Mouse (Mus musculus) thymus, postnatal 0 days (tissue): Measurements from ENCODE around the gene Med16. TPM values are rescaled to one million over a fixed set of nuclear protein-coding genes. Genes with fewer than 3 reads are reported as not detected.

Source experiments
- DNase-seq: peaks from one replicate; pipeline ENCODE4 v3.0.0-alpha.2; 2015; ENCODE audit warnings: low spot score
- polyA plus RNA-seq: library from polyadenylated mRNA; unstranded; fragments of >200 nt; fragmentation: Nextera tagmentation; extraction: Ambion mirVana; gene quantifications from 2 replicates; pipeline ENCODE4 v1.2.1, GENCODE M21; 2015

The Med16 gene
- polyA plus RNA-seq, 1 experiment from 2014 or later = 39.1 TPM

DNA sequence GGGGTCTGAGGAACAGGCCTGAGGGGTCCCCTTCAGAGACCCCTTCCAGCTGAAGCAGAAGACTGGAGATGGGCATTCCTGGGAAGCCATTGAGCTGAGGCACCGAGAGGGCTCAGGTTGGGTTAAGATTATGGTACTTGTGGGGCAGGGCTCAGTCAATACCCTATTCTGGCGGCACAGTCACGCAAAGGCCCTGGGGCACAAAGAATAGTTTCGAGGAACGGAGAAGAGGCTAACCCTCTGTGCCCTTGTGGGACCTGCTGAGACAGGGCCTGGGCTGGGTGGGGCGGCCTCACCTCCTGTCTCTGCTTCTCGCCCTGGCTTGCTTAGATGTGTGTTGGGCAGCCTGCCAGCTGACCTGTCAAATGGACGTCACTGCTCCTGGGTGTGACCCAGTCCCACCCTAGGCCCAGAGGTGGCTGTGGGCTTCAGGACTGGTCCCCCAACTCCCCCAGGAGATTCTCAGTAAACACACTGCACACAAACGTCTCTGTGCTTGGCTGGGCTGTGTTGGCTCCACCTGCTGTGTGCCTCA lies 24.5 kb upstream of the Med16 start:
- DNase-seq = no peak

DNA sequence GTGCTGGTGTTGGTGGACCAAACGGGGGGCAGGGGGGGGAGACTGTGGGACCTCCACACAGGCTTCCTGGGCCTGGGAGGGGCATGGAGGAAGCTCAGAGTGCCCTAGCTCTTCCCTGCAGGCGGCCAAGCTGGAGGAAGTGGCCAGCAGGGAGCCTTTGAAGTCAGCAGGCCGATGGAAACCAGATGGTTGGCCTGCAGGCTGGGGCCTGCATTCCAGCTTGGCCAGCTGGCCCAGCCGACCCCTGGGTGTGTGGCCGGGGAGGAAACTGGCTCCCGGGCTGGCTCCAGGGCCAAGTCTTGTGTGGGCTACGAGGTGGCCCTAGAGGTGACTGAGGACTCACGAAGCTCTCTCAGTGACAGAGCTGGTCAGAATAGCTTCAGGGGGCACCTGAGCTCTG lies 24.0 kb upstream of the Med16 start:
- DNase-seq = no peak

DNA sequence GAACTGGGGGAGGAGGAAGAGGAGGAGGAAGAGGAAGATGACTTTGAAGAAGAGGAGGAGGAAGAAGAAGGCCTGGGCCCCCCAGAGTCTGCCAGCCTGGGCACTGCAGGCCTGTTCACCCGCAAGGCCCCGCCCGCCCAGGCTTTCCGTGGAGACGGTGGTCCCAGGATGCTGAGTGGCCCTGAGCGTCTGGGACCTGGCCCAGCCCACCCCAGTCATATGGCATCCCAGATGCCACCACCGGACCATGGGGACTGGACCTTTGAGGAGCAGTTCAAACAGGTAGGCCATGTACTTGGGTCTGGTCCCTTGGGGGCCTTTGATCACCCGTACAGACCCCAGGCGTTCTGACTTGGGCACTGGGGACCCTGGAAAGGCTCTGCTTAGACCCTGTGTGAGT lies 23.1 kb upstream of the Med16 start:
- DNase-seq = no peak

DNA sequence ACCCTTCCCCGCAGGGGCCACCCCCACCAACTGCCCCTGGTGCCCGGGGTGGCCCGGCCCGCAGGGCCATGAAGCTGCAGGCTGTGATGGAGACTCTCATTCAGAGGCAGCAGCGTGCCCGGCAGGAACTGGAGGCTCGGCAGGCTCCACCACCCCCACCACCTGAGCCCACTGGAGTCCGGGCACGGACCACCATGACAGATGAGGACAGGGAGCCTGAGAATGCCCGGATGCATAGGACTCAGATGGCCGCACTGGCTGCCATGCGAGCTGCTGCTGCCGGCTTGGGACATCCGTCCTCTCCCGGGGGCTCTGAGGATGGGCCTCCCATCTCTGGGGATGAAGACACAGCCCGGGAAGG lies 22.1 kb upstream of the Med16 start:
- DNase-seq = no peak

DNA sequence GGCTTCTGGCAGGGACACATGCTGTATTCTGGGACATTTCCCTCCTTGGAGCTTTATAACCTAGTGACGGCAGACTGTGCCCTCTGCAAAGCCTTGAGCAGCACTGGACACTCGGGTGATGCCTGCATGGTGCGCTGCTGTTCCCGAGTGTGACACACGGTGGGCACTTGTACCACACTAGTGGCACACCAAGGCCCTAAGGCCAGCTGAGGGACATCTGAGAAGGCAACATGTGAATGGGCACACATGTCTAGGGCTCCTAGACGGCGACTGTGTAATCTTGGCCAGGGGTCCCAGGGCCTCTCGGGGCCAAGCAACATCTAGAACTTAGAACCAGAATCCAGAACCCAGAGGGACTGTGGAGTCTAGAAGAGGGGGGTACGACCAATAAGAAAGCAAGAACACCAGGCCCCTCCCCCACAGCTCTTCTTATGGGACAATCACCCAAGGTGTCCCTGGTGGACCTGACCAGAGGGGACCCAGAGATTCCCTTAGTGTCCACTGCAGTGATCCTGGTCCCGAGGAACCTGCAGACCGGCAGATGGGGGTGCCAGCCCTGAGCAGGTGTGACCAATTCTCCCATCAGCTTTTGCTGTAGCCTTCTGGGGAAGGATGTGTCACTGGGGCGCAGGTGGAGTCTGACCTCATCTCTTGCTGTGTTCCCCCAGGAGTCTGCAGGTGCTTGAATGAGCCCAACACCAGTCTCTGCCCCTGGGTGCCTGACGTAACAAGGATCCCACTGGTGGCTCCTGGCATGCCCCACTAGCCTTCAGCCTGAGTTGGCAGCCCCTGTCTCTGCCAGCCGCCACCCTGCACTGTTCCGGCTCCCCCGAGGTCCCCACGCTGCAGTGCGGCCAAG lies 21.5 kb upstream of the Med16 start:
- DNase-seq = no peak

DNA sequence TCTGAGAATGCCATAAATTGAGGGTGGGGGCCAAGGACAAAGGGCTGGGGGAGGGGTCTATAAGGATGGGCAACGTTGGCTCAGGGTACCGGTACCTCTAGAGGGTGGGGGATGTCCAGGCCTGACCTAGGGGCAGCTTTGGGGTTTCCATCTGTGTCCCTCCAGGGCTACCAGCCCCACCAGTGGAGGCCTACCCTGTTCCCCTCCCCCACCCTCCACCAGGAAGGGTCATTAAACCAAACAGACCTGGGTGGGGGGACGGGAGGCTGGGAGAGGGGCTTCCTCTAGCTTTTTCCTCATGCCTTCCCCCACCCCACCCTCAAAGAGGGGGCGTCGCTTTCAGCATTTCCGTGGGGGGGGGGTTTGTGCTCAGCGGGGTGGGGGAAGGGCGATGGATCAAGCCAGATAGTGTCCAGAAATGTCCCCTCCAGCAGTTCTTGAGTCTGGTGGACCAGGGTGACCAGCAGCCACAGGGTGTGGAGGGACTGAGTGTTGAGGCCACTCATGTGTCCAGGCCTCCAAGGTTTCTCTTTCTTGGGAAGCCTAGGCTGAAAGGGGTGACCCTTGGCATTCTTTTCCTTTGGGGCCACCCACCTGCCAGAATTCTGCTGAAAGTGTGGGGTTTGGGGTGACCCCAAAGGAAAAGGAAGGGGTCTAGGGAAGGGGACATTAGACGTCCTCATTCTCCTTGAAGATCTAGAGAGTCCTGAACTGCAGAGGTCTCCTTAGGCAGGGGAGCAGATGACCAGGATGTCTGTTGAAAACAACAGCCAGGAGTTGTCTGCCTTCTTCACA lies 20.4 kb upstream of the Med16 start:
- no peak for DNase-seq

DNA sequence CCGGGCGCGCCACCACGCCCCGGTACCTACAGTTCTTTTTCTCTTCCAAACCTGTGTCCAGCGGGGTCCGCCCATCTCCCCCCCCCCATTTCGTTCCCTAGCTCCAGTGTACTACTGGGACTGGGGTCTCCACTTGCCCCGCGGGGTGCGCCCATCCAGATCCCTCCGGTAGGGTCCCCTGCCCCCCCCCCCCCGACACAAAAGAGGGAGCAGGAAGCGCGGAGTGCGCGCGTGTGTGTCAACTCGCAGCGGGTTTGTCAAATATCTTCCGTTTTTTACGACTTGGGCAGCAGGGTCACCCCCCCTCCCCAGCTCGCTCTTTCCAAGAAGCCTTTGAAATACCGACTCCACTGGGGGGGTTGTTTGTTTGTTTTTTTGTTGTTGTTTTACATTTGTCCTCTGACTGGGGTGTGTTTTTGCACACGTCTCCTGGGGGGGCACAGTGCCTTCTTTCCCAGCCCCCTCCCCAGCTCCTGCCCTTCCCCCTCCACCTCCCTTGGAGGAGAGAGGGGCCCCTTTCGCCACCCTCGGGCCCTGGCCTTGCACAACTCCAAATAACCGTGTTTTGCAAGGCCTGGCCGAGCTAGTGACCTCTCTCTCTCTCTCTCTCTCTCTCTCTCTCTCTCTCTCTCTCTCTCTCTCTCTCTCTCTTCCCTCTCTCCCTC lies 19.4 kb upstream of the Med16 start:
- DNase-seq = peak; percentile 58

DNA sequence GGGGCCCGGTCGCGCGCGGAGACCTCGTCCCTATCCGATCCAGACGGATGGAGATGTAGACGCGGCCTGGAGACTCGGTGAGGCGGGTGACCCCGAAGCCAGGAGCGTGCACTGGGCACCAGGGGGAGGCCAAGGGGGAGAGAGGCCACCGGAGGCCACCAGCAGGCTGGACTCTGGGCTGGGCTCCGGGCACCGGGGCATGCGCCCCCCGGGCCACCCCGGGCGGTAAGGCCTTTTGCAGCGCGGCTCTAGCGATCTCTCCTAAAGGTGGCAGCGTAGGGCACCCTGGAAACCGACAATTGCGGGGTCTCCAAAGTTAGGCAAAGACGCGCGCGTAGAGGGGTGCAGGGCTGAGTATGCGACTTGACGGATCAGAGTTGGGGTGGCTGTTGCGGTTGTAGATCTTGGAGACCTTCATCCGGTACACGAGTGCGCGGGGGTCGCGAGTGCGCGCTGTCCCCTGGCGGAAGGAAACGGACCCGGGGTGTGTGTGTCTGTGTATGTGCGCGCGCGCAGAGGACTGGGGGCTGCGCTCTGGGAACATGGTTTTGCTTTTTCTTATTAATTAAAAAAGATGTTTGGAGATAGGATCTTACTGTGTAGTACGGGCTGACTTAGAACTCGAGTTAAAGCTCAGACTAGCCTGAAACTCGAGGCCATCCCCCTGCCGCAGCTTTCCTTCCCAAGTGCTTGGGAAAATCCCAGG lies 18.8 kb upstream of the Med16 start:
- DNase-seq = peak; percentile 89

DNA sequence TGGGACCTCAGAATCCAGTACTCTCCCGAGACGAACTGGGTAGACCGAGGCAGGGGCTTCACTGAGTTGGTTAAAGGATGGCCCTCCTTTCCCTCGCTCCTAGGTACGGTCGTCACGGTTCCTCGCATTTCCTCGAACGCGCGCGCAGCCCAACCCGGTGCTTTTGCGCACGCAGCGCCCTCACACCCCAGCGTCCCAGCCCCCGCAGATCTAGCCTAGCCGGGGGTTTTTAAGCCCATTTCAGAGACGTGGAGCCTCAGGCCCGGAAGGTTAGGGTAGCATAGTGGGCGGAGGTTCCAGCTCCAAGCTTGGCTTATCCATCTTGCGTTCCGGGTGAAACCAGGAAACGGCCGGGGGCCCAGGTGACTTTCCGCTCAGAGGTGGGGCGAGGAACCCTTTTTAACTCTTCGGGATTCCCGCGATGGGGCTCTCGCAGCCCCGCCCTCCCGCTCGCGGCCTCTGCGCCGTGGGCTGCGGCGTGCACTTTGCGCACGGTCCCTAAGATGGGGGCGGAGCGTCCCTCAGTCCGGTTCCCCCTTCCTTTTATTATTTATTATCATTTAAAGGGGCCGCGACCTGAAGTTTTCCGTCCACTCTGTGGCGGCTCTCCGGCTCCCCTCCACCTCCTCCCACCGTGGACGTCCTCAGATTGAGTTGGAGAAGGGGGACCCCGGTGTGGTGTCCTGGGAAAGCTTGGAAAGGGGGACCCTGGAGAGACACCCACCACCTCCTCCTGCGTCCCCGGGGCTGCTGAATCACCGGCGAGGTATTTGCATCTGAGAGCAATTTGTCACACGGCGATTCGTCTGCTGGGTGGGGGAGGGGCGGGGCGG lies 18.0 kb upstream of the Med16 start, which contains the start of gene Arid3a:
Gene Arid3a, plus strand, starts transcription at position 553 of the 833 bp plus-strand sequence.
- DNase-seq = peak; percentile 94

DNA sequence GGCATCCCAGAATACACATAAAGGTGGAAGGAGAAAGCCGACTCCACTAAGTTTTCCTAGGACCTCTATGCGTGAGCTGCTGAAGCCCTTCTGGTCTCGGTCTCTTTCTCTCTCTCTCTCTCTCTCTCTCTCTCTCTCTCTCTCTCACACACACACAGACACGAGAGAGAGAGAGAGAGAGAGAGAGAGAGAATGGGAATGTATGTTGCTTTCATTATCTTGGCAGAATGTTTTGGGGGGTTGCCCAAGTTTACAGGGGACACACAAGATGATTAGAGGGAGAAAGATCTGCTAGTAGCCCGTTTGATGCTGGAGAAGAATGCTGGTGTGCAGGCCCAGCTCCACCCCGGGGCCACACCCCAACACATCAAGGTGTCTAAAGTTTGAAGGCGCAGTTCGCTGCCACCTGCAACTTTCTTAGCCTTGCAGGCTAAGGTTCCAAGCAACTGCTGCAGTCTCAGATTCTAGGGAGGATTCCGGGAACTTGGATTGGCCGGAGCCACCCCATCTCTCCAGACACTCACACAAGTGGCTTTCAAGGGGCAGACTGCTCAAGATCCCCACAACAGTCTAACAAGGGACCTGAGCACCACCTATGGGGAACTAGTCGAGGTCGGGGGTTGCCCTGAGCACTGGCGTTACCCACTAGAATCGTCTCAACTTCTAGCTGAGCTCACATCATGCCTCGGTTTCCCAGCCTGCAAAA lies 17.2 kb upstream of the Med16 start:
- peak; percentile 42 for DNase-seq

DNA sequence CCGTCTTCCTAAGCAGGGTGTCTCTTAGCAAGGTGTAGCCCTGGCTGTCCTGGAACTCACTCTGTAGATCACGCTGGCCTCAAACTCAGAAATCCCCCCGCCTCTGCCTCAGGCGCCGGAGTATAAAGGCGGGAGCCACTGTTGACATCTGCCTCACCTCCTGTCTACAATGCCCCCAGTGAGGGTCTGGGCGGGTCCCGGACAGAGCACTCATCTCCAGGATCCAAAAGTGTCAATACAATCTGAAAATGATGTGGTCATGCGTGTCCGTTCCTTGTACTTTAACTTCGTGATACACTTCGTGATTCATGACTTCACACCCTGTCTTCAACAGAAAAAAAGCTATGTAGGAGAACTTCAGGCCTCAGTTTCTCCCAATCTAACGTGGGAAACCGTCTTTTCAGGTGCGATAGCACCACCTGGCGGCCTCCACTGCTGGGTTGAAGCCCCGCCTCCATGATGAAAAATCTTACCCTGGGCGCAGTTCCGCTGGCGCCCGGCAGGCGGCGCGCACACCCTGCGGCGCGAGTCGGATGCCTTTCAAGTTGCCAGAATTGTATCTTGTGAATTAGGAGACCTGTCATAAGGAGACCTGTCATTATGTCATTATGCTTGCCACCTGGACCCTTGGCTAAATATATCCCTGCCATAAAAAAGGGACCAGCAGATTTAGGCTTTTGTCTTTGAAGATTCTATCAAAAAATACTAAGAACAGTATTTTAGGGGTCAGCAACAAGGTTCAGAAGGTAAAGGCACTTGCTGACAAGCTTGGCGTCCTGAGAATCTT lies 16.5 kb upstream of the Med16 start:
- peak; percentile 91 for DNase-seq

DNA sequence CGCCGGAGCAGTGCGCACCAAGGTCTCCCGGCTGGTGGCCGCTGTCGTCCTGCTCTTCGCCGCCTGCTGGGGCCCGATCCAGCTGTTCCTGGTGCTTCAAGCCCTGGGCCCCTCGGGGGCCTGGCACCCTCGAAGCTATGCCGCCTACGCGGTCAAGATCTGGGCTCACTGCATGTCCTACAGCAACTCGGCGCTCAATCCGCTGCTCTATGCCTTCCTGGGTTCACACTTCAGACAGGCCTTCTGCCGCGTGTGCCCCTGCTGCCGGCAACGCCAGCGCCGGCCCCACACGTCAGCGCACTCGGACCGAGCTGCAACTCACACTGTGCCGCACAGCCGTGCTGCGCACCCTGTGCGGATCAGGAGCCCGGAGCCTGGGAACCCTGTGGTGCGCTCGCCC lies 12.8 kb upstream of the Med16 start:
- DNase-seq = no peak

DNA sequence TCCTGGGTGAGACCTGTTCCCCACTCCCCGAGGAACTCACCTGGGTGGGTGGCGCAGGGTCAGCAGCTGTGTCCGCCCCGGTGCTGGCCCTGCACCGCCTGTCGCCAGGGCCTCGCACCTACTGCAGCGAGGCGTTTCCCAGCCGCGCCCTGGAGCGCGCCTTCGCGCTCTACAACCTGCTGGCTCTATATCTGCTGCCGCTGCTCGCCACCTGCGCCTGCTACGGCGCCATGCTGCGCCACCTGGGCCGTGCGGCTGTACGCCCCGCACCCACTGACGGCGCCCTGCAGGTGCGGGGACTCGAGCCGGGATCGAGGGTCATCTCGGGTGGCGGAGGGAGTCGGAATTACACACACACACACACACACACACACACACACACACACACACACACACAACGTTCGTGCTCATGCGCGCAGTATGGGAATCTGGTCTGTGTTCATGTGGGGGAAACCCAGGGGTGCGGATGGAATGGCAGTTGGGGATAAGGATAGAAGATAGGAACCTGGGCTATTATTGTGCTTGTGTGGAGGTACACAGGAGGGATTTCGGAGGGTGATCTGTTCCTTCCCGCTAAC lies 12.3 kb upstream of the Med16 start, which contains the start of gene R3hdm4:
Gene R3hdm4, minus strand, starts transcription at position 251 of the 578 bp plus-strand sequence.
- peak; percentile 45 for DNase-seq

DNA sequence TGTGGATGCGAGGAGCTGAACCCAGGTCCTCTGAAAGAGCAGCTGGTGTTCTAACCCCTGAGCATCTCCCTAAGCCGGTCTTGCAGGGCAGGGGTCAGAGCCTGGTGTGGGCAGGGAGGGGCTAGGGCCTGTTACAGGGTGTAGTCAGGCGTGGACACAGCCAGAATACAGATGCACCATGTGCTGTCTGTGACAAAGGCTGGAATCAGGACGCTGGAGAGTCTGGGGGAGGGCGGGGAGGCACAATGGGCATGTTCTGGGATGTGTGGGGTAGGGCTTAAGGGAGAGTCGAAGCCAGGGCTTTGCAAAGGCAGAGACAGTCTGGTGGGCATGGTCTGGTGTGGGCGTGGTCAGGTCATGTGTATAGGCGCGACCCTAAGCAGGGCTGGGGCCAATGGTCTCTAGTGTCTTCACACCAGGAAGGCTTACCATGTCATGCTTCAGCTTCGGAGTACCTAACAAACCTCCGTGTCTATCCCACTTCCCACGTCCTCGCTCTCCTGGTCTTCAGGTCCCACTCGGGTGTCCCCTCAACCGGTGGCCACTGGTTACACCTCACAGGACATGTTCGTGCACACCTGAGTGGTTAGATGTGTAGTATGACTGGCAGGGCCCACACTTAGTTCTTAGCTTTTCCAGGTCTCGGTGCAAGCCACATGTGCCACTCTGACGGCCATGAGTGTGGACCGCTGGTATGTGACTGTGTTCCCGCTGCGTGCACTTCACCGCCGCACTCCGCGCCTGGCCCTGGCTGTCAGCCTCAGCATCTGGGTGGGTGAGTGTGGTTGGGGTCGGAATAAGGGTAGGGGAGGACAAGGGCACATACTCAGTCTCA lies 11.6 kb upstream of the Med16 start:
- DNase-seq = no peak

DNA sequence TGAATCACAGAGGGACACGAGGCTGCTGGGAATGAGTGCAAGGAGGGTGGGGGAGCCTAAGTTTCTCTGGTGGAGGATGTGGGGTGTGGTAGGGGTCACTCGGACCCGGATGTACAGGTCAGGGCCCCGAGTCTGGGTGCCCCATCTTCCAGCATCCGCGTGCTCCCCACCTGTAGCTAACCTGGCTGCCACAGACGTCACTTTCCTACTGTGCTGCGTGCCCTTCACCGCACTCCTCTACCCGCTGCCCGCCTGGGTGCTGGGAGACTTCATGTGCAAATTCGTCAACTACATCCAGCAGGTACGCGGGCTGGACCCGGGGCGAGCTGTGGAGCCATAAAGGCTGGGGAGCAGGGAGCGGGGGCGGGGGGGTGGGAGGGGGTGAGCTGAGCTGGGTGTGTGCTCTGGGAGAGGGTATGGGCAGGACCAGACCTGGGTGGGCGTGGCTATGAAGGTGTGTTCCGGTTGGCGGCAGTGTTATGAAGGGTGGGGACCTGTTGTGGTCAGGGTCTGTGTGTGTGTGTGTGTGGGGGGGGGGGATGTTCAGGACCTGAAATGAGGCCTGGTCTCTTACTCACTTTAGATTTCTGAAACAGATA lies 10.6 kb upstream of the Med16 start:
- DNase-seq = no peak

DNA sequence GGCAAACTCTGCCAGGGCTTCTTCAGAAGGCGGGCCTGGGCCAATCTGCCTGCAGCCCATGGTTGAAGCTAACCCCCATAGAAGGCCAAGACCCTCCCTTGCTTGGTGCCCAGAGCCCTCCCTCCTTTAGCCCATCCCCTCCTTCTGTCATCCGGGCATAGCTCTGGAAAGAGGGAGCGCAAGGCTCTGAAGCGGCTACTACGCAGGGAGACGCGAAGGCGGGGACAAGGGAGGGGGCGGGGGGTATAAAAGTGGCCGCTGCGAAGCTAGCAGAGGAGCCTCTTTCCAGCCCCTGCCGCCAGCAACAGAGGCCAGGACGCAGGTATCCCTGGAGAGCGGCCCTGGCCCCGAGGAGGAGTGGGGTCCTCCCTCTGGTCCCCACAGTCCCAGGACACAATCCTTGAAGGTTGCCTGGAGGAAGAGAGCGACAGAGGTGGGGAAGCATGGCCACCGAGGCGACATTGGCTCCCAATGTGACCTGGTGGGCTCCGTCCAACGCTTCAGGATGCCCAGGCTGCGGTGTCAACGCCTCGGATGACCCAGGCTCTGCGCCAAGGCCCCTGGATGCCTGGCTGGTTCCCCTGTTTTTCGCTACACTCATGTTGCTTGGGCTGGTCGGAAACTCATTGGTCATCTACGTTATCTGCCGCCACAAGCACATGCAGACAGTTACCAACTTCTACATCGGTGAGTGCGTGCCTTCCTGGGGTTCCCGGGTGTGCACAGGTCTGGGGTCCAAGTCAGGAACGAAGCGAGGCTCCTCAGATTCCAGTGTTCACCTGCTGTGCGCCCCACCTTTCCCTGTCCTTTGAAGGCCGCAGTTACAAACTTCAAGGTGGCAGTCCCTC lies 9.7 kb upstream of the Med16 start:
- no peak for DNase-seq
